Mouse (Mus musculus) lung, adult 2 months (tissue): ENCODE measurements around the gene Npw.

Experiments used
- CTCF ChIP-seq: fragments of 200-500 bp; IDR thresholded peaks from 2 replicates; pipeline ENCODE4 v1.5.1; 2011; ENCODE audit warnings: mild to moderate bottlenecking, low read length, control low read depth; ENCODE audit not compliant: insufficient read depth
- POLR2A ChIP-seq: fragments of 200-500 bp; IDR thresholded peaks from 2 replicates; pipeline ENCODE4 v1.6.1; 2011; ENCODE audit warnings: low read depth, mild to moderate bottlenecking, control low read depth, low read length, borderline replicate concordance; ENCODE audit errors: extremely low read depth

DNA sequence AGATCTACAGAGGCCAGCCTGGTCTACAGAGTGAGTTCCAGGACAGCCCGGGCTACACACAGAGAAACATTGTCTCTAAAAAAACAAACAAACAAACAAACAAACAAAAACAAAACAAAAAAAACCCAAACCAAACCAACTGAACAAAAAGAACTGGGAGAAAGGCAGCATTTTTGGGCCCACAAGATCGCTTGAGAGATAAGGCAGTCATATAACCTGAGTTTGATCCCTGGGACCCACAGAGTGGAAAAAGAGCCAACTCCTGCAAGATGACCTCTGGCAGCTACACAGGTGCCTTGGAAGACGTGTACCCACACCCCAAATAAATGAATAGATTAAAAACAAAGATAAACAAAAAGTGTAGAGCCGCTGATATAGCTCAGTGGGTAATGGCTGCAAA lies 3.3 kb downstream of the Npw start:
- TF ChIP-seq CTCF (no peak), POLR2A (no peak)
